Mouse (Mus musculus): ENCODE results near the gene Tjp2. TPM values are rescaled to one million over a fixed set of nuclear protein-coding genes. Genes with fewer than 3 reads are reported as not detected.
A peak's percentile ranks its signal among the peaks of the same experiment; 100 is the strongest.
"Not testable (repeated sequence)": the region's sequence is repeated elsewhere in the genome, so short reads cannot be mapped to it uniquely, and the experiment has no call there.

The Tjp2 gene
- polyA plus RNA-seq, 1 experiment from 2014 or later: 20.6 TPM

DNA sequence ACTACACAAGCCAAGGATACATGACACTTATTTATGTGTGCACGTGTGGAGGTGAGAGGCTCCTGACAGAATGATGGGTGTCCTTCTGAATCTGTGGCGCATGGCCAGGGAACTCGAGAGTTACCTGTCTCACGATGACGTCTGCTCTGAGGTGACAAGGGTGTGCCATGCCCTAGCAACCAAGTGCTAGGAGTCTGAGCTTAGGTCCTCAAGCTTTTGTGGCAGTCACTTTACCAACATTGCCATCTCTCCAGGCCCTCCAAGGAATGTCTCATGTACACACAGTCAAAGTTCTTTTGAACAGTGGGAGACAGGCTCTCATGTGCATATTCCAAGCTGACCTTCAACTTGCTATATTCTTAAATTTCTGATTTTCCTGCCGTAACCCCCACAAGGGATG, 33.1 kb upstream of the Tjp2 start:
- H3K27ac ChIP-seq: no peak overlapping the region; the same call in 1 of the 2 replicates
- no peak overlapping the region for H3K4me2 ChIP-seq
- H3K4me1 ChIP-seq: no peaks in the 10 kb centered on the region
- ATAC-seq (ENCODE audit: insufficient number of reproducible peaks, low FRiP score, low TSS enrichment, low read depth): no peak
- 83% methylated on average over 6 of the region's 6 CpGs for WGBS
- H3K36me3 ChIP-seq: peaks cover 16% of the 10 kb centered on the region
- H3K9ac ChIP-seq: no peak overlapping the region
- H3K4me3 ChIP-seq: no peak overlapping the region
- no peaks in the 10 kb centered on the region for H3K27me3 ChIP-seq
- H3K9me3 ChIP-seq: no peaks in the 10 kb centered on the region

GRCm38 (mm10) chr19:24253657-24254260, 28.9 kb upstream of the Tjp2 start:
- 15% methylated on average over 9 of the region's 9 CpGs for WGBS
- Histone ChIP-seq H3K36me3 (no peaks in the 10 kb centered on the region), H3K27ac (no peak overlapping the region), H3K9ac (no peak overlapping the region), H3K4me1 (peaks cover 6% of the 10 kb centered on the region), H3K4me3 (no peak overlapping the region), H3K27me3 (no peaks in the 10 kb centered on the region), H3K4me2 (no peak overlapping the region), H3K9me3 (no peaks in the 10 kb centered on the region)
- ATAC-seq (ENCODE audit: insufficient number of reproducible peaks, low FRiP score, low TSS enrichment, low read depth): no peak

DNA sequence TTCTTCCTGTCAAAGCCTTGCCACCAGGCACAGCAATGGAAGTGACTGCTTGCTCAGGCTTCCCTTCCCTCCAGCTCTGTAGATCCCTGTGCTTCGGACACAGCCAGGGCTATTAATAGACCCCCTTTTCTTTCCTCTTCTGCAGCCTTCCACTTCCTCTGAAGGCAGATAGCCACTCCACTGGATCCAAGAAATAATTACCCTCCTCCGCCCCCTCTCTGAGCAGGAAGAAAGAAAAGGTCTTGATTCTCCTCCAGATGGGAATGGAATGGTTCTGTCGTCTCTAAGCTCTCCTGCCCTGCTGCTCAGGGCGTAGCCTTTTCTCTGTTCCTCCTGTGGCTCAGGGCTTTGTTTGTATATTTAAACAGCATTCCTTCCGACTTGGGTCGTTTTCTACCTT, 27.0 kb upstream of the Tjp2 start:
- WGBS: 19% methylated on average over 6 of the region's 6 CpGs
- Histone ChIP-seq H3K4me1 (peaks cover 6% of the 10 kb centered on the region), H3K4me3 (no peak overlapping the region), H3K27me3 (no peaks in the 10 kb centered on the region), H3K9ac (no peak overlapping the region), H3K4me2 (0 out of 2 replicates have a peak overlapping the region, but pooled peaks have one; percentile 10), H3K27ac (no peak overlapping the region), H3K9me3 (no peaks in the 10 kb centered on the region), H3K36me3 (no peaks in the 10 kb centered on the region)
- no peak for ATAC-seq (ENCODE audit: insufficient number of reproducible peaks, low FRiP score, low TSS enrichment, low read depth)

- ATAC-seq (ENCODE audit: insufficient number of reproducible peaks, low FRiP score, low TSS enrichment, low read depth): no peak
- Histone ChIP-seq H3K9me3 (no peaks in the 10 kb centered on the region), H3K27ac (no peak overlapping the region), H3K36me3 (no peaks in the 10 kb centered on the region), H3K4me1 (peaks cover 5% of the 10 kb centered on the region), H3K9ac (no peak overlapping the region), H3K4me3 (no peak overlapping the region), H3K27me3 (no peaks in the 10 kb centered on the region), H3K4me2 (no peak overlapping the region)
- 70% methylated on average over 6 of the region's 6 CpGs for WGBS
Observed at GRCm38 (mm10) chr19:24243340-24243739, 18.5 kb upstream of the Tjp2 start.

DNA sequence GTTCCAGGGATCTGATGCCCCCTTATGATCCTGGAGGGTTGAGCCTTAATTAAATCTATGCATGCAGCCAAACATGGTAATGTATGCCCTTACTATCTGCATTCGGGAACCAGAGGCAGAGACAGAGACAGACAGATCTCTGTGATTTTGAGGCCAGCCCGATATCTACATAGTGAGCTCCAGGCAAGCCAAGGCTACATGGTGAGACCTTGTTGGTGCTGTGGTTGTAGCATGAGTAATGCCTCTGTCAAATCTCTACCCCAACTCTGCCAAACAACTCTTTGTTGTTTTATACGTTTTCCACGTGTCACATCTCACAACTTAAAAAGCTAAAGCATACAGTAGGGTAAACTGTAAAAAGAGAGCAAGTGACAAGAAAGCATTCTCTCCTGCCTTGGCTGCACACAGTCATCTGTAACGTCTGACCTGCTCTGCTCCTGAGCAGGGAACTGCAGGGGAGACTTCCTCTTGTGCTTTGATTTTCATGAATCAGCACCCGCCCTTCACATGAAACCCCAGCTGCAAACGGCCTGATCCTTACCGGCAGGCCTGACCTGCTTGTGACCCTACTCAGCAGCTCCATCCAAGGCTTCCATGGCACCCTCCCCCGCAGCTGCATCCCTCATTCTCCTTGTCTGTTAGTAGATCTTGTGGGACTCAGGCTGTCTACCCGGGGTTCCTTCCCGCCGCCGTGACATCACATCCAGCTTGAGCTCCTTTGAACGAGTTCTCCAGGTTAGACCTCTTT, 17.1 kb upstream of the Tjp2 start:
- H3K4me3 ChIP-seq: no peak overlapping the region
- no peak overlapping the region for H3K27ac ChIP-seq
- no peak overlapping the region for H3K9ac ChIP-seq
- peaks cover 5% of the 10 kb centered on the region for H3K4me1 ChIP-seq
- ATAC-seq (ENCODE audit: insufficient number of reproducible peaks, low FRiP score, low TSS enrichment, low read depth): no peak
- H3K27me3 ChIP-seq: no peaks in the 10 kb centered on the region
- no peaks in the 10 kb centered on the region for H3K36me3 ChIP-seq
- H3K9me3 ChIP-seq: no peaks in the 10 kb centered on the region
- WGBS: 25% methylated on average over 14 of the region's 14 CpGs
- no peak overlapping the region for H3K4me2 ChIP-seq

DNA sequence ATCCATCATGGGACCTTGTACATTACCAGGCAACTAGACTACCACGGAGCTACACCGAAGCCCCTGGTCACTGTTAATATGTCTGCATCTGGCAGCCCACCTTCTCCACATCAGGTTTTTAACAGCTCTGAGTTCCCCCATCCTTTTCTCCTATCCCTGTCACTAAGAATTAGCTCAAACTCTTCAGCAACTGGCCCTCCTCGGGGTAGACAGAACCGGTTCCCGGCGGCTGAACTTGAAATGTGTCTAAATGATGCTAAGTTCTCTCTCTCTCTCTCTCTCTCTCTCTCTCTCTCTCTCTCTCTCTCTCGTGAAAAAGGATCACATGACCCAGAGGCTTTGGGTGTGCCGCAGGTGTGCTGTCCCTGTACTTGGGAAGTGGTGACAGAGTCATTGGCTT, 16.4 kb upstream of the Tjp2 start:
- Histone ChIP-seq H3K4me3 (no peak overlapping the region), H3K9me3 (no peaks in the 10 kb centered on the region), H3K27me3 (no peaks in the 10 kb centered on the region), H3K9ac (no peak overlapping the region), H3K4me1 (peaks cover 5% of the 10 kb centered on the region), H3K27ac (no peak overlapping the region), H3K4me2 (no peak overlapping the region), H3K36me3 (no peaks in the 10 kb centered on the region)
- ATAC-seq (ENCODE audit: insufficient number of reproducible peaks, low FRiP score, low TSS enrichment, low read depth): no peak
- 75% methylated on average over 8 of the region's 8 CpGs for WGBS

- ATAC-seq (ENCODE audit: insufficient number of reproducible peaks, low FRiP score, low TSS enrichment, low read depth): no peak
- Histone ChIP-seq H3K9me3 (no peaks in the 10 kb centered on the region), H3K4me1 (peaks cover 5% of the 10 kb centered on the region), H3K4me3 (no peak overlapping the region), H3K36me3 (no peaks in the 10 kb centered on the region), H3K27me3 (no peaks in the 10 kb centered on the region), H3K4me2 (no peak overlapping the region), H3K27ac (no peak overlapping the region), H3K9ac (no peak overlapping the region)
- 85% methylated on average over 4 of the region's 4 CpGs for WGBS
Observed at GRCm38 (mm10) chr19:24238011-24238410, 13.2 kb upstream of the Tjp2 start.

GRCm38 (mm10) chr19:24232356-24232755, 7.5 kb upstream of the Tjp2 start:
- not testable (repeated sequence) for ATAC-seq (ENCODE audit: insufficient number of reproducible peaks, low FRiP score, low TSS enrichment, low read depth); H3K4me3 ChIP-seq; H3K9me3 ChIP-seq; H3K4me2 ChIP-seq; H3K27me3 ChIP-seq; H3K4me1 ChIP-seq; H3K36me3 ChIP-seq; H3K27ac ChIP-seq; H3K9ac ChIP-seq
- 94% methylated on average over 1 of the region's 1 CpGs for WGBS

GRCm38 (mm10) chr19:24225305-24225696, 471 bp upstream of the Tjp2 start:
- no peak for ATAC-seq (ENCODE audit: insufficient number of reproducible peaks, low FRiP score, low TSS enrichment, low read depth)
- no peak overlapping the region for H3K9ac ChIP-seq
- peaks cover 25% of the 10 kb centered on the region for H3K27me3 ChIP-seq

DNA sequence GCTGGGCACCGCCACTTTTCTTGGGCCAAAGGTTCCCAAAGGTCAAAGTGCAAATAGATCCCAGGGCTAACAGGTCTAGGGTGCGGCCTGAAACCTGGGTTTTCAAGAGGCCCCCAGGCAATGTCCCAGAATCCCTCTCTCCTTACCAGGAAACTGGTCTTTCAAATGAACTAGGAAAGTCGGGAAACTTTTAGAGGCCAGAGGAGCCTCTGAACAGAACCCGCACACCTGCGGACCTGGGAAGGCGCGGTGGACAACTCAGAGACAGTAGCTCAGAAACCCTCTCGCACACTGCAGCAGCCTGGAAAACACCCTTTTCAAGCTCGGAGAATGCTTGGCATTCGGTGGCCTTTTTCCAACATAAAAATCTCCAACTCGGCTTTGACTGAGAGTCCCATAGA, 979 bp downstream of the Tjp2 start:
- no peak for ATAC-seq (ENCODE audit: insufficient number of reproducible peaks, low FRiP score, low TSS enrichment, low read depth)
- peaks cover 27% of the 10 kb centered on the region for H3K27me3 ChIP-seq

More at GRCm38 (mm10) chr19:24225305-24225696, 471 bp upstream of the Tjp2 start:
- H3K4me2 ChIP-seq: peak overlapping the region; percentile 94
- no peaks in the 10 kb centered on the region for H3K36me3 ChIP-seq
- peak overlapping the region; percentile 48 for H3K4me3 ChIP-seq
- H3K9me3 ChIP-seq: no peaks in the 10 kb centered on the region
- H3K4me1 ChIP-seq: peaks cover 18% of the 10 kb centered on the region
- peak overlapping the region; percentile 69 for H3K27ac ChIP-seq
- 2% methylated on average over 17 of the region's 17 CpGs for WGBS

DNA sequence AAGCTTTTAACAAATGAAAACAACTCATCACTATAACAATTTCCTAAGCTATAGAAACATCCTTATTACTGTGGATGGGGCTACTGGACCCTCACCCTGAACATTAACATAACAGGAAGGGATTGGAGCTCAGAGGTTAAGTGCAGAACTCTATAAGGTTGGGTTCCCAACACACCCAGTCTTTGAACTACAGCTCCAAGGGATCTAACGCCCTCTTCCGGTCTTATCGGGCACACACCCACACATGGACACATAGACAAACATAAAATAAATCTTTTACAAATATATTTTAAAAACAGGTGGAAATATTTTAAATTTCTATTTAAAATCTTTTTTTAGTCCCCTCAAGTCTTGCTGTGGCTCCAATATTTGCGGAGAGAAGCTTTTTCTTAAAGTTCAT, 3.4 kb downstream of the Tjp2 start:
- no peak for ATAC-seq (ENCODE audit: insufficient number of reproducible peaks, low FRiP score, low TSS enrichment, low read depth)
- no peak overlapping the region for H3K9ac ChIP-seq
- peaks cover 18% of the 10 kb centered on the region for H3K4me1 ChIP-seq
- no peak overlapping the region for H3K27ac ChIP-seq
- no peaks in the 10 kb centered on the region for H3K36me3 ChIP-seq
- H3K27me3 ChIP-seq: peaks cover 27% of the 10 kb centered on the region
- H3K4me2 ChIP-seq: no peak overlapping the region
- H3K4me3 ChIP-seq: no peak overlapping the region
- WGBS: 72% methylated on average over 4 of the region's 4 CpGs
- H3K9me3 ChIP-seq: no peaks in the 10 kb centered on the region

More for the DNA sequence above, 979 bp downstream of the Tjp2 start:
- no peak overlapping the region for H3K9ac ChIP-seq
- peak overlapping the region; percentile 94 for H3K4me2 ChIP-seq
- H3K27ac ChIP-seq: no peak overlapping the region
- H3K4me3 ChIP-seq: peak overlapping the region; percentile 48
- no peaks in the 10 kb centered on the region for H3K9me3 ChIP-seq
- no peaks in the 10 kb centered on the region for H3K36me3 ChIP-seq
- 18% methylated on average over 11 of the region's 11 CpGs for WGBS
- peaks cover 18% of the 10 kb centered on the region for H3K4me1 ChIP-seq

- peaks cover 27% of the 10 kb centered on the region for H3K27me3 ChIP-seq
- H3K27ac ChIP-seq: no peak overlapping the region
- WGBS: 18% methylated on average over 14 of the region's 14 CpGs
- H3K4me3 ChIP-seq: no peak overlapping the region
- no peaks in the 10 kb centered on the region for H3K9me3 ChIP-seq
- no peak for ATAC-seq (ENCODE audit: insufficient number of reproducible peaks, low FRiP score, low TSS enrichment, low read depth)
- no peaks in the 10 kb centered on the region for H3K36me3 ChIP-seq
- no peak overlapping the region for H3K4me2 ChIP-seq
- peaks cover 18% of the 10 kb centered on the region for H3K4me1 ChIP-seq
- H3K9ac ChIP-seq: no peak overlapping the region
Observed at GRCm38 (mm10) chr19:24220795-24221445, 3.9 kb downstream of the Tjp2 start.

All from limb, embryonic 15.5 days (tissue).